Mouse (Mus musculus) urinary bladder, adult 2 months (tissue): ENCODE measurements around the gene Klhl7. TPM values are rescaled to one million over a fixed set of nuclear protein-coding genes. Genes with fewer than 3 reads are reported as not detected.

Source experiments
- DNase-seq: peaks from one replicate; pipeline ENCODE4 v3.0.0; 2022; ENCODE audit warnings: low spot score
- polyA plus RNA-seq: library from polyadenylated mRNA; depleted of rRNA; stranded (reverse); fragments of >200 nt; gene quantifications from 2 replicates; pipeline ENCODE4 v1.2.3, GENCODE M21; 2012; rRNA removed

Klhl7 gene
- 30.1 and 30.8 TPM in 2 replicates for polyA plus RNA-seq

GRCm38 (mm10) chr5:24100106-24100809, at the start of gene Klhl7:
Klhl7 (plus strand) TSS chr5:24100605.
- DNase-seq = peak; percentile 74

- DNase-seq = no peak
These were observed 48.4 kb upstream of the Klhl7 start for GRCm38 (mm10) chr5:24051755-24052675.

- no peak for DNase-seq
These were observed 46.9 kb upstream of the Klhl7 start for GRCm38 (mm10) chr5:24053245-24054190.

- DNase-seq = no peak
These were observed 46.0 kb upstream of the Klhl7 start for GRCm38 (mm10) chr5:24054382-24054781.

- no peak for DNase-seq
These were observed 43.5 kb upstream of the Klhl7 start for GRCm38 (mm10) chr5:24056865-24057264.

DNA sequence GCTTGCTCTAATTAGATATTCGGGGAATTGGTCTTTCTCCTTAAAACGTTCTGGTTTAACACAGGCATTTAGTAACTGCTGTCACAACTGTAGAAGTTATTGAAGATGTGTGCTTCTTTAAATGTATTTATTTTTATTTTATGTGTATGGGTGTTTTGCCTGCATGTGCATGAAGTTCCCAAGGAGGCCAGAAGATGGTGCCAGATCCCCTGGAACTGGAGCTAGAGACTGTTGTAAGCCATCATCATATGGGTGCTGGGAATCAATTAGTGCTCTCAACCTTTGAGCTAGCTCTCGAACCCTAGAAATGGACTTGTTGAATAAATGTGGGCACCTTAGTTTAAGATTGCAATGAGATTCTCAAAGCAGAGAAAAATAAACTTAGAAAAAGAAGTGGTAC, 42.8 kb upstream of the Klhl7 start:
- DNase-seq = no peak

DNA sequence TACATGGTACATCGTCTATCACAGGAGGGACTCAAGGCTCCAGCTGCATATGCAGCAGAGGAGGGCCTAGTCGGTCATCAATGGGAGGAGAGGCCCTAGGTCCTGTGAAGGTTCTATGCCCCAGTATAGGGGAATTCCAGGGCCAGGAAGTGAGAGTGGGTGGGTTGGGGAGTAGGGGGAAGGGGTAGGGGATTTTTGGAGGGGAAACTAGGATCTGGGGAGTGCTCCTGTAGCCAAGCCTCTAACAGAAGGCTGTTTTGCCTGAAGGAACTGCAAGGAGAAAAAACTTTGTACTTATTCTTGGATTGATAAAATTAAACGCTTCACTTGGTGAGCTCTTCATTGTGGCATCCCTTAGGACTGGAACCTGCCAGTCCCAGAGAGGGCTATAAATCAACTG, 39.5 kb upstream of the Klhl7 start:
- DNase-seq = no peak

GRCm38 (mm10) chr5:24063034-24063433, 37.4 kb upstream of the Klhl7 start:
- DNase-seq = no peak

- no peak for DNase-seq
These were observed 36.9 kb upstream of the Klhl7 start for GRCm38 (mm10) chr5:24063545-24063944.

DNA sequence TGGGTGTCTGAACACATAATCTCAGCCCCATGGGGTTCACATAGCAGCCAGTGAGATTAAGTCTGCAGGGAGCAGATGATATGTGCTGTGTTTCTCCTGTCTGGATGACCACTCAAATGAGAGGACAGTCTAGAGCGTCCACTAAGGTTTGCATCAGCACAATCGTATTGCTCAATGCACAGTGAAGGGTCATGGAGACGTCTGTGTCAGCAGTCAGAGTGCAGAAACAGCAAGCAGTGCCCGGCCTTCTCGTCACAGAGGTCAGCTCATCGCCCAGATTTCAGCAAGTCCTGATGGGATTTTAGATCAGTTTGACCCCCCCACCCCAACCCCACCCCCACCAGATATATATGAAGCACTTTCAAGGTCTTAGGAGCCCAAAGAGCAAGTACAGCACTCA, 31.4 kb upstream of the Klhl7 start:
- DNase-seq = no peak

- DNase-seq = no peak
These were observed 28.4 kb upstream of the Klhl7 start for GRCm38 (mm10) chr5:24072031-24072430.

- DNase-seq = no peak
These were observed 23.3 kb upstream of the Klhl7 start for GRCm38 (mm10) chr5:24076986-24077718.

- no peak for DNase-seq
These were observed 22.6 kb upstream of the Klhl7 start for GRCm38 (mm10) chr5:24077739-24078306.

GRCm38 (mm10) chr5:24078420-24079179, 21.8 kb upstream of the Klhl7 start:
- DNase-seq = no peak

- no peak for DNase-seq
These were observed 19.6 kb upstream of the Klhl7 start for GRCm38 (mm10) chr5:24080826-24081225.

- no peak for DNase-seq
These were observed 15.6 kb upstream of the Klhl7 start for GRCm38 (mm10) chr5:24084835-24085234.

DNA sequence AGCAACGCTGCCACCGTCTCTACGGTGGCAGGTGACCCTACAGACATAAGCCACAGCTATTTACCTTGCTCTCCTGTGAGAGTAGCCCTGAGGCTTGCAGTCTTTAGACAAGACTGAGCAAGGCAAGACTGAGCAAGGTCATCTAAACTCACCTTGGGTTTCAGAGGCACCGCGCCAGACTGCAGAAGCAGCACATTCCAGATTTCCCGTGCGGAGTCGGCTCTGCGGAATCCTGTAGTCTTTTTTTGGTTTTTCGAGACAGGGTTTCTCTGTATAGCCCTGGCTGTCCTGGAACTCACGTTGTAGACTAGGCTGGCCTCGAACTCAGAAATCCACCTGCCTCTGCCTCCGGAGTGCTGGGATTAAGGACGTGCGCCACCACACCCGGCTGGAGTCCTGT, 14.2 kb upstream of the Klhl7 start:
- no peak for DNase-seq

- no peak for DNase-seq
These were observed 13.5 kb upstream of the Klhl7 start for GRCm38 (mm10) chr5:24086865-24087264.

DNA sequence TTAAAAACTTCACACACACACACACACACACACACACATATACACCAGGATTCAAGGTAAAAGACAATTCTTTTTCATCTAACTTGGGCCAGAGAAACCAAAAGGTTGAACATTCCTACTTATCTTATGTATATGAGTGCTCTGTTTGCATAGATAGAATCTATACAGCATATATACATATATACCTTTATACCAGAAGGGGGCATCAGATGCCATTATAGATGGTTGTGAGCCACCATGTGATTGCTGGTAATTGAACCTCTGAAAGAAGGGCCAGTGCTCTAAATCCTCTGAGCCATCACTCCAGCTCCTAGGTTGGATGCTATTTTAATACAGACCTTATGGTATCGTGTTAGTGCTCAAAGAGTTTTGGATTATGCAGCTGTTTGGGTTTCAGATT, 12.0 kb upstream of the Klhl7 start:
- DNase-seq = no peak

DNA sequence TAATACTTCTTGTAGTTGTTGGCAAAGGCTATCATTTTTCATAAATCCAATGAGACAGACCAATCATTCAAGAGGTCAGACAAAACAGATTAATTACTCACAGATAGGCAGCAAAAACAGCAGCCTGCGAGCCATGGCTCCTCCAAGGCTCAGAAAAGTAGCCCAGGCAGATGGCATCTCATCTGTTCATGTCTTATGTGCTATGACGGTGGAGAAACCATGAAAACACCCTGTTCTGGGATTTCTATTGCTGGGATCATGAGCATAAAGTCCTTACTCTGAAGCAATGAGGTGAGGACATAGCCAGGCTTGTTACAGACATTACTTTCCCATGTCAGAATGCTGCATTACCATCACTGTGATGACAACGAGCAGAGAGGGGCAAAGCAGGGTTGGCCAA, 7.9 kb upstream of the Klhl7 start:
- no peak for DNase-seq
